Mouse (Mus musculus): Measurements from ENCODE around the gene Rdm1. TPM values are rescaled to one million over a fixed set of nuclear protein-coding genes. Genes with fewer than 3 reads are reported as not detected.
A peak's percentile ranks its signal among the peaks of the same experiment; 100 is the strongest.
"Not testable (repeated sequence)": the region's sequence is repeated elsewhere in the genome, so short reads cannot be mapped to it uniquely, and the experiment has no call there.

Gene Rdm1
- polyA plus RNA-seq, 1 experiment from 2014 or later = 21.7 TPM

- Histone ChIP-seq H3K9me3 (ENCODE audit: control insufficient read depth, low read length) (no peaks in the 10 kb centered on the region), H3K4me1 (ENCODE audit: control insufficient read depth, insufficient read depth, low read depth, low read length) (peaks cover 12% of the 10 kb centered on the region), H3K36me3 (ENCODE audit: control insufficient read depth, insufficient read depth, low read length) (no peaks in the 10 kb centered on the region), H3K27ac (ENCODE audit: low read depth, low read length) (no peak overlapping the region), H3K4me3 (ENCODE audit: low read length) (no peak overlapping the region), H3K4me2 (ENCODE audit: low read length) (no peak overlapping the region), H3K9ac (ENCODE audit: low read depth, low read length) (no peak overlapping the region), H3K27me3 (replicated peaks; ENCODE audit: control insufficient read depth, insufficient read depth, low read length) (no peaks in the 10 kb centered on the region)
- ATAC-seq = no peak
- 58% methylated on average over 4 of the region's 4 CpGs for WGBS
Observed at GRCm38 (mm10) chr11:101614116-101614515, 12.9 kb upstream of the Rdm1 start.

GRCm38 (mm10) chr11:101615380-101615779 is 11.6 kb upstream of the Rdm1 start:
- H3K4me1 ChIP-seq (ENCODE audit: control insufficient read depth, insufficient read depth, low read depth, low read length) = peaks cover 12% of the 10 kb centered on the region
- ATAC-seq = no peak
- no peak overlapping the region for H3K4me2 ChIP-seq (ENCODE audit: low read length)
- WGBS = 83% methylated on average over 6 of the region's 6 CpGs
- no peak overlapping the region for H3K9ac ChIP-seq (ENCODE audit: low read depth, low read length)
- no peak overlapping the region for H3K4me3 ChIP-seq (ENCODE audit: low read length)
- H3K36me3 ChIP-seq (ENCODE audit: control insufficient read depth, insufficient read depth, low read length) = no peaks in the 10 kb centered on the region
- no peak overlapping the region for H3K27ac ChIP-seq (ENCODE audit: low read depth, low read length)
- no peaks in the 10 kb centered on the region for H3K9me3 ChIP-seq (ENCODE audit: control insufficient read depth, low read length)
- H3K27me3 ChIP-seq (replicated peaks; ENCODE audit: control insufficient read depth, insufficient read depth, low read length) = no peaks in the 10 kb centered on the region

GRCm38 (mm10) chr11:101616104-101616503 is 10.9 kb upstream of the Rdm1 start:
- H3K4me2 ChIP-seq (ENCODE audit: low read length) = no peak overlapping the region
- no peaks in the 10 kb centered on the region for H3K36me3 ChIP-seq (ENCODE audit: control insufficient read depth, insufficient read depth, low read length)
- WGBS = 95% methylated on average over 8 of the region's 8 CpGs
- peaks cover 12% of the 10 kb centered on the region for H3K4me1 ChIP-seq (ENCODE audit: control insufficient read depth, insufficient read depth, low read depth, low read length)
- no peak overlapping the region for H3K9ac ChIP-seq (ENCODE audit: low read depth, low read length)
- no peaks in the 10 kb centered on the region for H3K9me3 ChIP-seq (ENCODE audit: control insufficient read depth, low read length)
- no peak overlapping the region for H3K27ac ChIP-seq (ENCODE audit: low read depth, low read length)
- no peak for ATAC-seq
- no peak overlapping the region for H3K4me3 ChIP-seq (ENCODE audit: low read length)
- H3K27me3 ChIP-seq (replicated peaks; ENCODE audit: control insufficient read depth, insufficient read depth, low read length) = no peaks in the 10 kb centered on the region

GRCm38 (mm10) chr11:101616948-101617767 is 9.8 kb upstream of the Rdm1 start:
- WGBS = 20% methylated on average over 18 of the region's 18 CpGs
- Histone ChIP-seq H3K4me2 (ENCODE audit: low read length) (peak overlapping the region; percentile 50), H3K36me3 (ENCODE audit: control insufficient read depth, insufficient read depth, low read length) (no peaks in the 10 kb centered on the region), H3K4me1 (ENCODE audit: control insufficient read depth, insufficient read depth, low read depth, low read length) (peaks cover 12% of the 10 kb centered on the region), H3K9me3 (ENCODE audit: control insufficient read depth, low read length) (no peaks in the 10 kb centered on the region), H3K27ac (ENCODE audit: low read depth, low read length) (peak overlapping the region; percentile 44; the same call in 1 of the 2 replicates), H3K27me3 (replicated peaks; ENCODE audit: control insufficient read depth, insufficient read depth, low read length) (no peaks in the 10 kb centered on the region), H3K9ac (ENCODE audit: low read depth, low read length) (no peak overlapping the region), H3K4me3 (ENCODE audit: low read length) (no peak overlapping the region)
- ATAC-seq = peak; percentile 60; the same call in 1 of the 2 replicates

- H3K4me1 ChIP-seq (ENCODE audit: control insufficient read depth, insufficient read depth, low read depth, low read length) = peaks cover 12% of the 10 kb centered on the region
Observed at GRCm38 (mm10) chr11:101617849-101618248, 9.1 kb upstream of the Rdm1 start.

GRCm38 (mm10) chr11:101618596-101618995 is 8.4 kb upstream of the Rdm1 start:
- H3K4me2 ChIP-seq (ENCODE audit: low read length) = no peak overlapping the region
- no peak overlapping the region for H3K4me3 ChIP-seq (ENCODE audit: low read length)
- peaks cover 12% of the 10 kb centered on the region for H3K4me1 ChIP-seq (ENCODE audit: control insufficient read depth, insufficient read depth, low read depth, low read length)
- no peaks in the 10 kb centered on the region for H3K27me3 ChIP-seq (replicated peaks; ENCODE audit: control insufficient read depth, insufficient read depth, low read length)
- no peak overlapping the region for H3K27ac ChIP-seq (ENCODE audit: low read depth, low read length)
- 70% methylated on average over 3 of the region's 3 CpGs for WGBS
- no peak overlapping the region for H3K9ac ChIP-seq (ENCODE audit: low read depth, low read length)
- no peaks in the 10 kb centered on the region for H3K36me3 ChIP-seq (ENCODE audit: control insufficient read depth, insufficient read depth, low read length)
- no peaks in the 10 kb centered on the region for H3K9me3 ChIP-seq (ENCODE audit: control insufficient read depth, low read length)
- no peak for ATAC-seq

More at GRCm38 (mm10) chr11:101617849-101618248, 9.1 kb upstream of the Rdm1 start:
- Histone ChIP-seq H3K27ac (ENCODE audit: low read depth, low read length) (peak overlapping the region; percentile 51), H3K4me3 (ENCODE audit: low read length) (no peak overlapping the region), H3K27me3 (replicated peaks; ENCODE audit: control insufficient read depth, insufficient read depth, low read length) (no peaks in the 10 kb centered on the region), H3K36me3 (ENCODE audit: control insufficient read depth, insufficient read depth, low read length) (no peaks in the 10 kb centered on the region), H3K9me3 (ENCODE audit: control insufficient read depth, low read length) (no peaks in the 10 kb centered on the region), H3K9ac (ENCODE audit: low read depth, low read length) (no peak overlapping the region), H3K4me2 (ENCODE audit: low read length) (peak overlapping the region; percentile 50)
- ATAC-seq = peak; percentile 77
- 5% methylated on average over 8 of the region's 8 CpGs for WGBS

- H3K36me3 ChIP-seq (ENCODE audit: control insufficient read depth, insufficient read depth, low read length); H3K27me3 ChIP-seq (replicated peaks; ENCODE audit: control insufficient read depth, insufficient read depth, low read length); H3K9ac ChIP-seq (ENCODE audit: low read depth, low read length); H3K9me3 ChIP-seq (ENCODE audit: control insufficient read depth, low read length); ATAC-seq; H3K4me2 ChIP-seq (ENCODE audit: low read length); H3K27ac ChIP-seq (ENCODE audit: low read depth, low read length); H3K4me3 ChIP-seq (ENCODE audit: low read length): not testable (repeated sequence)
- peaks cover 12% of the 10 kb centered on the region for H3K4me1 ChIP-seq (ENCODE audit: control insufficient read depth, insufficient read depth, low read depth, low read length)
- WGBS = 88% methylated on average over 11 of the region's 11 CpGs
Observed at GRCm38 (mm10) chr11:101620022-101620655, 6.9 kb upstream of the Rdm1 start.

GRCm38 (mm10) chr11:101626649-101626994 is 373 bp upstream of the Rdm1 start:
- Histone ChIP-seq H3K36me3 (ENCODE audit: control insufficient read depth, insufficient read depth, low read length) (no peaks in the 10 kb centered on the region), H3K4me2 (ENCODE audit: low read length) (peak overlapping the region; percentile 97), H3K27ac (ENCODE audit: low read depth, low read length) (peak overlapping the region; percentile 87), H3K9ac (ENCODE audit: low read depth, low read length) (peak overlapping the region; percentile 51), H3K9me3 (ENCODE audit: control insufficient read depth, low read length) (no peaks in the 10 kb centered on the region), H3K4me3 (ENCODE audit: low read length) (peak overlapping the region; percentile 40), H3K4me1 (ENCODE audit: control insufficient read depth, insufficient read depth, low read depth, low read length) (peaks cover 3% of the 10 kb centered on the region; the same call in 1 of the 2 replicates), H3K27me3 (replicated peaks; ENCODE audit: control insufficient read depth, insufficient read depth, low read length) (no peaks in the 10 kb centered on the region)
- WGBS = 6% methylated on average over 8 of the region's 8 CpGs
- peak; percentile 37 for ATAC-seq

GRCm38 (mm10) chr11:101627857-101628559 is 1.0 kb downstream of the Rdm1 start:
- H3K9ac ChIP-seq (ENCODE audit: low read depth, low read length) = peak overlapping the region; percentile 75
- H3K9me3 ChIP-seq (ENCODE audit: control insufficient read depth, low read length) = no peaks in the 10 kb centered on the region
- H3K36me3 ChIP-seq (ENCODE audit: control insufficient read depth, insufficient read depth, low read length) = no peaks in the 10 kb centered on the region
- peak; percentile 41 for ATAC-seq
- H3K4me2 ChIP-seq (ENCODE audit: low read length) = peak overlapping the region; percentile 97
- peak overlapping the region; percentile 67 for H3K4me3 ChIP-seq (ENCODE audit: low read length)
- peaks cover 3% of the 10 kb centered on the region; the same call in 1 of the 2 replicates for H3K4me1 ChIP-seq (ENCODE audit: control insufficient read depth, insufficient read depth, low read depth, low read length)
- H3K27ac ChIP-seq (ENCODE audit: low read depth, low read length) = peak overlapping the region; percentile 92
- H3K27me3 ChIP-seq (replicated peaks; ENCODE audit: control insufficient read depth, insufficient read depth, low read length) = no peaks in the 10 kb centered on the region
- WGBS = under 1% methylated on average over 33 of the region's 33 CpGs
